Mouse (Mus musculus): ENCODE measurements at regions not wholly inside any gene's neighbourhood (a gene's known extent, or its start where the extent isn't known, plus 50 kb on each side); places are given as distances from the start of the nearest gene placed in this dataset.
A peak's percentile ranks its signal among the peaks of the same experiment; 100 is the strongest.

GRCm38 (mm10) chr13:98579731-98580130, 57.5 kb downstream of the Tmem174 start:
- H3K4me2 ChIP-seq (ENCODE audit: low read length) = no peak overlapping the region
- H3K36me3 ChIP-seq (ENCODE audit: control insufficient read depth, insufficient read depth, low read length) = no peaks in the 10 kb centered on the region
- ATAC-seq (replicated peaks; ENCODE audit: low FRiP score, low TSS enrichment, low read depth) (no peak), DNase-seq (ENCODE audit: low spot score) (no peak)
- no peaks in the 10 kb centered on the region for H3K9me3 ChIP-seq (ENCODE audit: control insufficient read depth, low read length)
- no peak overlapping the region for H3K27ac ChIP-seq (ENCODE audit: low read depth)
- no peak overlapping the region for H3K4me3 ChIP-seq (ENCODE audit: low read depth, low read length)
- no peak overlapping the region for H3K9ac ChIP-seq (ENCODE audit: low read length)
- H3K27me3 ChIP-seq (replicated peaks; ENCODE audit: control insufficient read depth, insufficient read depth, low read length) = 0 out of 2 replicates have a peak, but pooled peaks cover 7% of the 10 kb centered on the region
- WGBS = 86% methylated on average over 3 of the region's 3 CpGs
- 0 out of 2 replicates have a peak, but pooled peaks cover 6% of the 10 kb centered on the region for H3K4me1 ChIP-seq (replicated peaks; ENCODE audit: control insufficient read depth, insufficient read depth, low read length)

- Histone ChIP-seq H3K36me3 (ENCODE audit: control insufficient read depth, insufficient read depth, low read length) (no peaks in the 10 kb centered on the region), H3K9ac (ENCODE audit: low read length) (no peak overlapping the region), H3K4me3 (ENCODE audit: low read depth, low read length) (no peak overlapping the region), H3K9me3 (ENCODE audit: control insufficient read depth, low read length) (no peaks in the 10 kb centered on the region), H3K27ac (ENCODE audit: low read depth) (no peak overlapping the region), H3K4me2 (ENCODE audit: low read length) (no peak overlapping the region), H3K4me1 (replicated peaks; ENCODE audit: control insufficient read depth, insufficient read depth, low read length) (0 out of 2 replicates have a peak, but pooled peaks cover 6% of the 10 kb centered on the region), H3K27me3 (replicated peaks; ENCODE audit: control insufficient read depth, insufficient read depth, low read length) (peaks cover 18% of the 10 kb centered on the region)
- 57% methylated on average over 11 of the region's 11 CpGs for WGBS
- ATAC-seq (replicated peaks; ENCODE audit: low FRiP score, low TSS enrichment, low read depth) = no peak; the same call in 1 of the 2 replicates
- no peak for DNase-seq (ENCODE audit: low spot score)
Observed at GRCm38 (mm10) chr13:98578426-98579066, 58.7 kb downstream of the Tmem174 start.

- Histone ChIP-seq H3K9me3 (ENCODE audit: control insufficient read depth, low read length) (no peaks in the 10 kb centered on the region), H3K9ac (ENCODE audit: low read length) (no peak overlapping the region), H3K27ac (ENCODE audit: low read depth) (no peak overlapping the region), H3K4me2 (ENCODE audit: low read length) (no peak overlapping the region), H3K4me1 (replicated peaks; ENCODE audit: control insufficient read depth, insufficient read depth, low read length) (peaks cover 18% of the 10 kb centered on the region), H3K36me3 (ENCODE audit: control insufficient read depth, insufficient read depth, low read length) (no peaks in the 10 kb centered on the region), H3K4me3 (ENCODE audit: low read depth, low read length) (no peak overlapping the region), H3K27me3 (replicated peaks; ENCODE audit: control insufficient read depth, insufficient read depth, low read length) (peaks cover 41% of the 10 kb centered on the region)
- no peak for DNase-seq (ENCODE audit: low spot score)
- ATAC-seq (replicated peaks; ENCODE audit: low FRiP score, low TSS enrichment, low read depth) = no peak
- WGBS = 85% methylated on average over 3 of the region's 3 CpGs
Observed at GRCm38 (mm10) chr13:98576061-98576460, 61.1 kb downstream of the Tmem174 start.

- WGBS = 57% methylated on average over 12 of the region's 12 CpGs
- Histone ChIP-seq H3K36me3 (ENCODE audit: control insufficient read depth, insufficient read depth, low read length) (no peaks in the 10 kb centered on the region), H3K4me3 (ENCODE audit: low read depth, low read length) (no peak overlapping the region), H3K4me2 (ENCODE audit: low read length) (no peak overlapping the region), H3K4me1 (replicated peaks; ENCODE audit: control insufficient read depth, insufficient read depth, low read length) (peaks cover 18% of the 10 kb centered on the region), H3K9me3 (ENCODE audit: control insufficient read depth, low read length) (no peaks in the 10 kb centered on the region), H3K27ac (ENCODE audit: low read depth) (no peak overlapping the region), H3K9ac (ENCODE audit: low read length) (no peak overlapping the region), H3K27me3 (replicated peaks; ENCODE audit: control insufficient read depth, insufficient read depth, low read length) (peaks cover 41% of the 10 kb centered on the region)
- no peak for DNase-seq (ENCODE audit: low spot score)
- no peak for ATAC-seq (replicated peaks; ENCODE audit: low FRiP score, low TSS enrichment, low read depth)
Observed at GRCm38 (mm10) chr13:98574057-98574323, 63.2 kb downstream of the Tmem174 start.

- WGBS = 43% methylated on average over 39 of the region's 39 CpGs
- Histone ChIP-seq H3K27ac (ENCODE audit: low read depth) (no peak overlapping the region), H3K4me1 (replicated peaks; ENCODE audit: control insufficient read depth, insufficient read depth, low read length) (peaks cover 16% of the 10 kb centered on the region), H3K9ac (ENCODE audit: low read length) (peak overlapping the region; percentile 36; the same call in 1 of the 2 replicates), H3K4me2 (ENCODE audit: low read length) (peak overlapping the region; percentile 91), H3K9me3 (ENCODE audit: control insufficient read depth, low read length) (no peaks in the 10 kb centered on the region), H3K27me3 (replicated peaks; ENCODE audit: control insufficient read depth, insufficient read depth, low read length) (peaks cover 41% of the 10 kb centered on the region), H3K36me3 (ENCODE audit: control insufficient read depth, insufficient read depth, low read length) (no peaks in the 10 kb centered on the region), H3K4me3 (ENCODE audit: low read depth, low read length) (peak overlapping the region; percentile 39)
- ATAC-seq (replicated peaks; ENCODE audit: low FRiP score, low TSS enrichment, low read depth) (0 out of 2 replicates have a peak, but pooled peaks have one; percentile 12), DNase-seq (ENCODE audit: low spot score) (peak; percentile 70)
Observed at GRCm38 (mm10) chr13:98573261-98574056, 63.8 kb downstream of the Tmem174 start.

GRCm38 (mm10) chr13:98572581-98573260, 64.5 kb downstream of the Tmem174 start:
- Histone ChIP-seq H3K4me3 (ENCODE audit: low read depth, low read length) (peak overlapping the region; percentile 39), H3K36me3 (ENCODE audit: control insufficient read depth, insufficient read depth, low read length) (no peaks in the 10 kb centered on the region), H3K9ac (ENCODE audit: low read length) (peak overlapping the region; percentile 36), H3K9me3 (ENCODE audit: control insufficient read depth, low read length) (0 out of 2 replicates have a peak, but pooled peaks cover 1% of the 10 kb centered on the region), H3K27me3 (replicated peaks; ENCODE audit: control insufficient read depth, insufficient read depth, low read length) (peaks cover 41% of the 10 kb centered on the region), H3K27ac (ENCODE audit: low read depth) (no peak overlapping the region), H3K4me2 (ENCODE audit: low read length) (peak overlapping the region; percentile 91), H3K4me1 (replicated peaks; ENCODE audit: control insufficient read depth, insufficient read depth, low read length) (peaks cover 12% of the 10 kb centered on the region)
- 0 out of 2 replicates have a peak, but pooled peaks have one; percentile 36 for ATAC-seq (replicated peaks; ENCODE audit: low FRiP score, low TSS enrichment, low read depth)
- WGBS = 3% methylated on average over 50 of the region's 50 CpGs
- peak; percentile 76 for DNase-seq (ENCODE audit: low spot score)

DNA sequence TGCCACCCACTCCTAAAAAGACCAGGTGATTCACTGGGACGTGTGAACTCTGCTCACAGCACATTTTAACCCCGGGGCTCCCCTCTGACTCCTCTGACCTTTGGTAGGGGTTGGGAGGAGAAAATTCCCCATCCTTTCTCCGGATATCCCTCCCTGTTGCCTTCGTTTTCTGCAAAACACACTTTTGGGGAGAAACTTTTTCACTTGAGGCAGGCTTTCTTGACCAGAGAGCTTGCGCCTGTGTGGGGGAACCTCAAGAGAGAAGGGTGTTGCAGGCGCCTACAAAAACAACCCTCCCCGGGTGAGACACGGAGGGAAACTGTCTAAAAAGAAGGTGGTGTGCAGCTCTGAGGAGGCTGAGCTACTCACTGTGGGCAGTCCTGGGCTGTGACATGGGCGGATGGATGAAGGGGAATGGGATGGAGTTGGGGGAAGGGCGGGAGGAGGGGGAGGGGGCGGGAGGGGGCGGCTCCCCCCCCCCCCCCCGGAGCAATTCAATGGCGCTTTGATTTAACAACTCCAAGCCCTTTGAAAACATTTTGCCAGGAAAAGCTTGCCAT, 65.1 kb downstream of the Tmem174 start:
- Histone ChIP-seq H3K4me3 (ENCODE audit: low read depth, low read length) (peak overlapping the region; percentile 39), H3K9ac (ENCODE audit: low read length) (no peak overlapping the region), H3K4me1 (replicated peaks; ENCODE audit: control insufficient read depth, insufficient read depth, low read length) (peaks cover 12% of the 10 kb centered on the region), H3K9me3 (ENCODE audit: control insufficient read depth, low read length) (0 out of 2 replicates have a peak, but pooled peaks cover 4% of the 10 kb centered on the region), H3K27ac (ENCODE audit: low read depth) (no peak overlapping the region), H3K4me2 (ENCODE audit: low read length) (peak overlapping the region; percentile 91), H3K36me3 (ENCODE audit: control insufficient read depth, insufficient read depth, low read length) (no peaks in the 10 kb centered on the region), H3K27me3 (replicated peaks; ENCODE audit: control insufficient read depth, insufficient read depth, low read length) (peaks cover 41% of the 10 kb centered on the region)
- 17% methylated on average over 9 of the region's 14 CpGs for WGBS
- DNase-seq (ENCODE audit: low spot score) (no peak), ATAC-seq (replicated peaks; ENCODE audit: low FRiP score, low TSS enrichment, low read depth) (no peak)

DNA sequence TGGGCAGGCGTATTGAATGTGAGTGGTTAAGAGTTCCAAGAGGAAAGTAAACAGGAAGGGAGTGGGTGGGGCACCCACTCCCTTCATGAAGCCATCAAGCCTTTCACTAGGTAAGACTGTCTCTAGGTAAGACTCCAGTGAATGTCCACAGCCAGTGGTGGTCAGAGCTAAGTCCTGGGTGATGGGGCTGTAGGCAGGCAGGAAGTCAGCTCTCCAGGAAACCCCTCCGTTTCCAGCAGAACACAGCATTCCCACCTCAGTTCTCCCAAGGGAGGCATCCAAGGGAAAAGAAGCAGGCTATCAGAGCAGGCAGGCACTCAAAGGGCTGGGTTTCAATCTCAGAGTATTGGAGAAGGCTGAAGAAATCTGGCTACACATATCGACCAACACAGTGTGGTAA, 66.2 kb downstream of the Tmem174 start:
- 48% methylated on average over 3 of the region's 3 CpGs for WGBS
- no peaks in the 10 kb centered on the region for H3K36me3 ChIP-seq (ENCODE audit: control insufficient read depth, insufficient read depth, low read length)
- no peak for DNase-seq (ENCODE audit: low spot score)
- H3K9ac ChIP-seq (ENCODE audit: low read length) = no peak overlapping the region
- peaks cover 41% of the 10 kb centered on the region for H3K27me3 ChIP-seq (replicated peaks; ENCODE audit: control insufficient read depth, insufficient read depth, low read length)
- no peak overlapping the region for H3K27ac ChIP-seq (ENCODE audit: low read depth)
- peaks cover 12% of the 10 kb centered on the region for H3K4me1 ChIP-seq (replicated peaks; ENCODE audit: control insufficient read depth, insufficient read depth, low read length)
- 0 out of 2 replicates have a peak, but pooled peaks cover 4% of the 10 kb centered on the region for H3K9me3 ChIP-seq (ENCODE audit: control insufficient read depth, low read length)
- no peak overlapping the region for H3K4me2 ChIP-seq (ENCODE audit: low read length)
- H3K4me3 ChIP-seq (ENCODE audit: low read depth, low read length) = no peak overlapping the region
- ATAC-seq (replicated peaks; ENCODE audit: low FRiP score, low TSS enrichment, low read depth) = no peak

All from intestine, embryonic 14.5 days (tissue).